Mouse (Mus musculus) embryonic facial prominence, embryonic 14.5 days (tissue): ENCODE measurements around the gene 4930507D05Rik. TPM values are rescaled to one million over a fixed set of nuclear protein-coding genes. Genes with fewer than 3 reads are reported as not detected.
"Not testable (repeated sequence)": the region's sequence is repeated elsewhere in the genome, so short reads cannot be mapped to it uniquely, and the experiment has no call there.

Experiments
- ATAC-seq: fragments of 200-750 bp; cut with Nextera tagmentation; 2 replicates; pipeline ENCODE4 v1.8.0; 2017; ENCODE audit warnings: low read depth, moderate number of reproducible peaks, moderate TSS enrichment
- DNase-seq: peaks from one replicate; pipeline ENCODE4 v3.0.0-alpha.2; 2015; ENCODE audit warnings: low spot score
- H3K27ac ChIP-seq: fragments of 300-500 bp; sonication (generic); replicated peaks from 2 replicates; pipeline ENCODE4 v1.5.1; 2014; ENCODE audit warnings: low read depth, mild to moderate bottlenecking, low read length, moderate library complexity
- H3K27me3 ChIP-seq: fragments of 300-500 bp; sonication (generic); replicated peaks from 2 replicates; pipeline ENCODE4 v1.6.1; 2014; ENCODE audit warnings: low read length; ENCODE audit not compliant: control insufficient read depth, insufficient read depth
- H3K36me3 ChIP-seq: fragments of 300-500 bp; sonication (generic); 2 replicates; pipeline ENCODE4 v1.6.1; 2014; ENCODE audit warnings: low read length, mixed read lengths; ENCODE audit not compliant: control insufficient read depth, insufficient read depth
- H3K4me1 ChIP-seq: fragments of 300-500 bp; sonication (generic); 2 replicates; pipeline ENCODE4 v1.6.1; 2014; ENCODE audit warnings: antibody characterized with exemption, low read length; ENCODE audit not compliant: control insufficient read depth, insufficient read depth
- H3K4me2 ChIP-seq: fragments of 300-500 bp; sonication (generic); 2 replicates; pipeline ENCODE4 v1.6.1; 2014; ENCODE audit warnings: low read depth, mild to moderate bottlenecking, low read length, moderate library complexity, mixed read lengths
- H3K4me3 ChIP-seq: fragments of 300-500 bp; sonication (generic); 2 replicates; pipeline ENCODE4 v1.5.1; 2014; ENCODE audit warnings: low read depth, mild to moderate bottlenecking, low read length
- H3K9ac ChIP-seq: fragments of 300-500 bp; sonication (generic); 2 replicates; pipeline ENCODE4 v1.6.1; 2014; ENCODE audit warnings: low read depth, mild to moderate bottlenecking, low read length, moderate library complexity, mixed read lengths
- H3K9me3 ChIP-seq: fragments of 300-500 bp; sonication (generic); 2 replicates; pipeline ENCODE4 v1.6.1; 2016; ENCODE audit warnings: low read length; ENCODE audit not compliant: control insufficient read depth
- WGBS: fragments of 180-500 bp; shearing (Covaris S2); extraction: QIAGEN DNeasy Blood & Tissue Kit; methylation state at CpG from one replicate; pipeline ENCODE4 v1.1.7; 2014; 5-methylcytosine and 5-hydroxymethylcytosine counted together
- polyA plus RNA-seq: library from polyadenylated mRNA; unstranded; fragments of >200 nt; fragmentation: Nextera tagmentation; extraction: Ambion mirVana; gene quantifications from 2 replicates; pipeline ENCODE4 v1.2.1, GENCODE M21; 2014

The 4930507D05Rik gene
- polyA plus RNA-seq, 1 experiment from 2014 or later, result 0.88 TPM

DNA sequence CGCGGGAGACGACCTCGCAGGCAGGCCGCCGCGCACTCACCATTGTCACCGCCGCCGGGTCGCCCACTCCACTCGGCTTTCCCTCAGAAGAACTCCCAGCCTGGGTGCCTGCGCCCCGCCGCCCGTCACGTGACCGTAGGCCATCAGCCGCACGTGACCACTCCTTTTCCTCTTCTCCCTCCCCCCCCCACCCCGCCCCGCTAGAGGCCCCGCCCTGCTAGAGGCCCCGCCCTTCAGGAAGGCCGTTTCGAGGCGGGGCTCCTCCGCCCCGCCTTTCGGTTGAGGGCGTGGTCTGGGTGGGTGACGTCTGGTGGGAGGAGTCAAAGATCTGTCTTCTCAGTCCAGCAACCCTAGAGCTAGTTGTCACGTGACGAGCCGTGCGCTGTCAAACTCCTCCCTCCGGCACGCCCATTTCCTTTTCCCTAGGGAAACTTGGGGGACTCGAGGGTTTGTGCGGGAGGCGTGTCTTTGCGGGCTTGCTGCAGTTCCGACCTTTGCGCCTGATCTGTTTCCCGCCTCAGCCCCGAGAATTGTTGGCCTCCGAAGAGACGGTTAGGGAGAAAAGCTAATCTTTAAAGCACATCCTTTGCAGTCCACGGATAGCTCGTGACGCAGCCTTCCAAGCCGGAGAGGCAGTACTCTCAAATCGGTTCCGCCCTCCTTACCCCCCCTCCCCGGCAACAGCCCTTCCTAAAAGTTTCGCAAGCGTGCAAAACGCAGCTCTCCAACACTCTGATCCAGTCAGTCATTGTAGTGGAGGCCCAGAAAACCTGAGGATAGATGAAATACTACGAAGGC, 37.5 kb downstream of the 4930507D05Rik start, which contains the start of gene Vps26a:
TSS of gene Vps26a (minus strand) at position 188 of the 798 bp plus-strand sequence.
- H3K9ac ChIP-seq, result peak within 1 kb of the TSS; percentile 85

DNA sequence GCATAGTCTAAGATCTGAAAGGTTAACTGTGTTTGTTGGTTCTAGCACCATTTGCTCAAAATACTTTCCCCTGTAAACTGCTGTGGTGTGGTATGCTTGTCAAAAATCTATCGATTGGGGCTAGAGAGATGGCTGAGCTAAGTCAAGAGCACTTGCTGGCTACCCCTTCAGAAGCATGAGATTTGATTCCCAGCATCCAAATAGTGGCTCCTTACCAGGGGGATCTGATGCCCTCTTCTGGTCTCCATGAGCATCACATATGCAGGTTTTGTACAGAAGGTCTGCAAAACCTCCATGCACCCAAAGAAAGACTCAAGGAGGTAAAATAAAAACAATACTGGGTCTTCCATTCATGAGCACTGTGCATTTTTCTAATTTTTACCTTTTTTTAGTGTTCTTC, 39.0 kb downstream of the 4930507D05Rik start:
- H3K27ac ChIP-seq, result no peak overlapping the region
- 33% methylated on average over 1 of the region's 1 CpGs for WGBS
- DNase-seq, result peak; percentile 66

More for the DNA sequence above, 37.5 kb downstream of the 4930507D05Rik start, which contains the start of gene Vps26a:
- H3K4me2 ChIP-seq, result peak within 1 kb of the TSS; percentile 75
- DNase-seq, result peak; percentile 99
- H3K27ac ChIP-seq, result peak within 1 kb of the TSS; percentile 82
- under 1% methylated on average over 30 of the region's 59 CpGs for WGBS
- H3K9me3 ChIP-seq, result no peaks in the 10 kb centered on the region
- no peaks in the 10 kb centered on the region for H3K36me3 ChIP-seq
- peaks cover 11% of the 10 kb centered on the region; the same call in 1 of the 2 replicates for H3K4me1 ChIP-seq
- H3K4me3 ChIP-seq, result peak within 1 kb of the TSS; percentile 98
- H3K27me3 ChIP-seq, result no peaks in the 10 kb centered on the region
- peak; percentile 84 for ATAC-seq

DNA sequence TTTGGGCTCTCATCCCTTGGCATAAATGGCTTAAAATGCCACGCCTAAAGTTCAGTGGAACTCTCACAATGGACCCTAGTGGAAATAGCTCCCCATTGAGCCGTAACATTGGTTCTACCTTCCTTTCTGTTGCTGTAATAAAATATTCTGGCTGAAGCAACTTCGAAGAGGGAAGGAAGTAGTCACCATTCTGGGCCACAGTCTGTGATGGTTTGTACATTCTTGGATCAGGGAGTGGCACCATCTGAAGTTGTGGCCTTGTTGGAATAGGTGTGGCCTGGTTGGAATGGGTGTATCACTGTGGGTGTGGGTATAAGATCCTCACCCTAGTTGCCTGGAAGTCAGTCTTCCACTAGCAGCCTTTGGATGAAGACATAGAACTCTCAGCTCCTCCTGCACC, 42.4 kb downstream of the 4930507D05Rik start:
- WGBS, result 82% methylated on average over 3 of the region's 3 CpGs

More for the DNA sequence above, 39.0 kb downstream of the 4930507D05Rik start:
- no peak for ATAC-seq
- no peak overlapping the region for H3K9ac ChIP-seq
- no peaks in the 10 kb centered on the region for H3K27me3 ChIP-seq
- peaks cover 11% of the 10 kb centered on the region; the same call in 1 of the 2 replicates for H3K4me1 ChIP-seq
- no peak overlapping the region for H3K4me3 ChIP-seq
- H3K36me3 ChIP-seq, result no peaks in the 10 kb centered on the region
- no peak overlapping the region for H3K4me2 ChIP-seq
- no peaks in the 10 kb centered on the region for H3K9me3 ChIP-seq

DNA sequence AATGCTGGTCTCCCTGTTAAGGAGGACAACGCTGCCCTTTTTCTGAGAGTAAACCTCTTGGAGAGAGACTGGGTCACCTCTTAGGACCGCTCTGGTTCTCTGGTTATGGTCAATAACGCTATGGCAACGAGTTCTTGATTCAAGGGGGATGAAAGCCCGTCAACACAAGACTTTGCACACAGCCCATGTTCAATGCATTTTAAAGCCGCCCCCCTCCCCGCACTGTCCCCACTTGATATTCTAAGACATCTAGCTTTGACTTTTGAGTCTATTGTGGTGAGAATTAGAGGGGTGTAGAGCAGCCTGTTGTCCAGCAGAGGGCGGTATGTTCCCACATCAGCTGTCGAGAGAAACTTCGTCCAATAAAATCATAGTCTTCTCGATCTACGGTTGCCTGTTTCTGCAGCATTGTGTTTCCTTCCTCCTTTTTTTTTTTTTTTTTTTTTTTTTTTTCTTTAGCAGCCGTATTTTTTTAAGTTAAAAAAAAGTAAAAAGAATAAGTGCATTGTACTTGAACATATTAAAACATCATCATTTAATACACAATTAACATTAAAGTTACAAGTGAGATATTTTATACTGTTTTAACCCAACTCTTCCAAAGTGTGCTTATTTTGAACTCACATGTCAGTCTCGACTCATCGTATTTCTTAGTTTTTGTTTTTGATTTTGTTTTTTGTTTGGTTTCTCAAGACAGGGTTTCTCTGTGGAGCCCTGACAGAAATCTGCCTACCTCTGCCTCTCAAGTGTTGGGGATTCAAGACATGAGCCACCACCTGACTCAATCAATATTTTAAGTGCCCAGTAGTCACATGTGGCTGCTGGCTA, 51.0 kb downstream of the 4930507D05Rik start:
- no peak overlapping the region for H3K4me2 ChIP-seq
- DNase-seq (peak; percentile 85), ATAC-seq (peak; percentile 57; the same call in 1 of the 2 replicates)
- WGBS, result 23% methylated on average over 15 of the region's 15 CpGs
- H3K36me3 ChIP-seq, result no peaks in the 10 kb centered on the region
- H3K27me3 ChIP-seq, result no peaks in the 10 kb centered on the region
- no peak overlapping the region for H3K27ac ChIP-seq
- H3K4me3 ChIP-seq, result no peak overlapping the region
- H3K4me1 ChIP-seq, result no peaks in the 10 kb centered on the region
- no peaks in the 10 kb centered on the region for H3K9me3 ChIP-seq
- H3K9ac ChIP-seq, result no peak overlapping the region

More for the DNA sequence above, 42.4 kb downstream of the 4930507D05Rik start:
- not testable (repeated sequence) for H3K4me2 ChIP-seq, ATAC-seq, H3K27me3 ChIP-seq, DNase-seq, H3K9ac ChIP-seq, H3K4me3 ChIP-seq, H3K36me3 ChIP-seq, H3K9me3 ChIP-seq, H3K27ac ChIP-seq, H3K4me1 ChIP-seq

Other genes with a start within 250 kb of the 4930507D05Rik start
- 9.5 and 10.3 TPM in 2 replicates for gene Tspan15, start 218.2 kb upstream of the 4930507D05Rik start, polyA plus RNA-seq
- not detected in 2 replicates for gene Tacr2, start 197.1 kb upstream of the 4930507D05Rik start, polyA plus RNA-seq
- 28.4 and 33.7 TPM in 2 replicates for gene Hk1, start 69.6 kb upstream of the 4930507D05Rik start, polyA plus RNA-seq
- gene Hkdc1, start 27.0 kb upstream of the 4930507D05Rik start, polyA plus RNA-seq, result 0.54 and 0.75 TPM in 2 replicates
- gene Supv3l1, start 249 bp downstream of the 4930507D05Rik start, polyA plus RNA-seq, result 23.8 and 29.8 TPM in 2 replicates
- 71.0 and 75.3 TPM in 2 replicates for gene Vps26a, start 37.3 kb downstream of the 4930507D05Rik start, polyA plus RNA-seq
- 32.4 and 38.8 TPM in 2 replicates for gene Srgn, start 78.0 kb downstream of the 4930507D05Rik start, polyA plus RNA-seq
- gene Kif1bp, start 129.0 kb downstream of the 4930507D05Rik start, polyA plus RNA-seq, result 43.1 and 45.4 TPM in 2 replicates
- gene Ddx21, start 152.8 kb downstream of the 4930507D05Rik start, polyA plus RNA-seq, result 25.8 and 27.2 TPM in 2 replicates
- 149 and 153 TPM in 2 replicates for gene Ddx50, start 201.7 kb downstream of the 4930507D05Rik start, polyA plus RNA-seq